Mouse (Mus musculus): ENCODE measurements around the gene Ctdspl2.
A peak's percentile ranks its signal among the peaks of the same experiment; 100 is the strongest.

Gene Ctdspl2

DNA sequence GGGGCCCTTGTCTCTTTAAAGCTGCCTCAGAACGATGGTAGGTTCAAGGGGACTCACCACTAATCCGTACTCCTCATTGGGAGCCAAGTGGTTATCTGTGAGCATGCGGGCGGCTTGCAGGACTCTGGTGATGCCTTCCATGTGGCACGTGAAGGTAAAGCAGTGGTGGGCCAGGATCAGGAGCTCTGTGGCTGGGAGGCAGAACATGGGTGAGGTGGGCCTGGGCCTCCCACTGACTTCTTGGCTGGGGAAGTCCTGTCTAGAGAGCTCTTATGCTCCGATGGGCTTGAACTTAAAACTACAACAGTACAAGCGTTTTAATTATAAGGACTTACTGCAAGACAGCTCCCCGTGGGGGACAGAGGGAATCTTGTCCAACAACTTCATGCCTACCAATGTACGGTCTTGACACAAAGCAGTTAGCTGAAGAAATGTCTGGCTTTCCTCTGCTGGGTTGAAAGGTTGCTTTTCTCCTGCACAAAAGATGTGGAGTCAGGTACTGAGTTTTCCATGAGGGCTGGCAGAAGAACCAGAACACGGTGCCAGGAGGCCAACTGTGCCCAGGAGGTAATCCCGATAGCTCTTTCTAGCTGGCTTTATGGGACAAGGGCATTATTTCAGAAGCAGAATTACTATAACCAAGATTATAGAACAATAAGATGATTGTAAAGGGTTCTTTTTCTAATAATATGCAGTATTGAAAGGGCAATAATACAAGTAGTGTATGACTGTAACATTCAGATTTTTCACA is 103.7 kb downstream of the Ctdspl2 start:
- DNase-seq (ENCODE audit: inconsistent ontology term): peak; percentile 7
